Mouse (Mus musculus) forebrain, embryonic 10.5 days (tissue): ENCODE results near the gene Pdlim1. TPM values are rescaled to one million over a fixed set of nuclear protein-coding genes. Genes with fewer than 3 reads are reported as not detected.

ENCODE experiments used
- DNase-seq: peaks from one replicate; pipeline ENCODE4 v3.0.0-alpha.2; 2017; ENCODE audit warnings: low spot score; ENCODE audit errors: extremely low spot score
- H3K27ac ChIP-seq: fragments of 300-500 bp; sonication (generic); 2 replicates; pipeline ENCODE4 v1.5.1; 2016; ENCODE audit warnings: mild to moderate bottlenecking
- H3K27me3 ChIP-seq: fragments of 300-500 bp; sonication (generic); 2 replicates; pipeline ENCODE4 v1.6.1; 2016; ENCODE audit warnings: mild to moderate bottlenecking; ENCODE audit not compliant: poor library complexity, severe bottlenecking
- H3K36me3 ChIP-seq: fragments of 300-500 bp; sonication (generic); replicated peaks from 2 replicates; pipeline ENCODE4 v1.6.1; 2016; ENCODE audit warnings: mild to moderate bottlenecking, moderate library complexity
- H3K4me1 ChIP-seq: fragments of 300-500 bp; sonication (generic); 2 replicates; pipeline ENCODE4 v1.6.1; 2016
- H3K4me3 ChIP-seq: fragments of 300-500 bp; sonication (generic); 2 replicates; pipeline ENCODE4 v1.5.1; 2016; ENCODE audit warnings: mild to moderate bottlenecking, moderate library complexity
- H3K9me3 ChIP-seq: fragments of 300-500 bp; sonication (generic); 2 replicates; pipeline ENCODE4 v1.6.1; 2016; ENCODE audit warnings: mild to moderate bottlenecking, moderate library complexity
- WGBS: fragments of 180-500 bp; shearing (Covaris S2); methylation state at CpG from one replicate; pipeline ENCODE4 v1.1.7; 2016; 5-methylcytosine and 5-hydroxymethylcytosine counted together
- polyA plus RNA-seq: library from polyadenylated mRNA; unstranded; fragments of >200 nt; fragmentation: Nextera tagmentation; extraction: Ambion mirVana; gene quantifications from 2 replicates; pipeline ENCODE4 v1.2.1, GENCODE M21; 2016

Gene Pdlim1
- polyA plus RNA-seq = 96.1 and 108 TPM in 2 replicates

GRCm38 (mm10) chr19:40271308-40271892 lies at the start of gene Pdlim1:
Gene Pdlim1, minus strand, starts transcription at chr19:40271842.
- Histone ChIP-seq H3K27ac (peak within 1 kb of the TSS; percentile 83), H3K4me3 (peak within 1 kb of the TSS; percentile 61), H3K9me3 (no peaks in the 10 kb centered on the region), H3K27me3 (peaks cover 42% of the 10 kb centered on the region), H3K4me1 (peaks cover 40% of the 10 kb centered on the region), H3K36me3 (no peaks in the 10 kb centered on the region)
- whole genome bisulfite sequencing = under 1% methylated on average over 54 of the region's 54 CpGs
- DNase-seq = peak; percentile 72

- Histone ChIP-seq H3K27ac (no peak overlapping the region), H3K4me1 (peaks cover 12% of the 10 kb centered on the region), H3K9me3 (no peaks in the 10 kb centered on the region), H3K36me3 (no peaks in the 10 kb centered on the region), H3K27me3 (no peaks in the 10 kb centered on the region), H3K4me3 (no peak overlapping the region)
- no peak for DNase-seq
- WGBS = 86% methylated on average over 3 of the region's 3 CpGs
These were observed 47.6 kb upstream of the Pdlim1 start for GRCm38 (mm10) chr19:40319199-40319598.

- Histone ChIP-seq H3K27ac (no peak overlapping the region), H3K9me3 (no peaks in the 10 kb centered on the region), H3K4me3 (no peak overlapping the region), H3K27me3 (no peaks in the 10 kb centered on the region), H3K36me3 (no peaks in the 10 kb centered on the region), H3K4me1 (peaks cover 12% of the 10 kb centered on the region)
- 30% methylated on average over 6 of the region's 6 CpGs for WGBS
- no peak for DNase-seq
These were observed 46.9 kb upstream of the Pdlim1 start for GRCm38 (mm10) chr19:40318511-40318910.

GRCm38 (mm10) chr19:40317001-40317400 lies 45.4 kb upstream of the Pdlim1 start:
- no peaks in the 10 kb centered on the region for H3K36me3 ChIP-seq
- H3K27me3 ChIP-seq = no peaks in the 10 kb centered on the region
- DNase-seq = no peak
- 79% methylated on average over 4 of the region's 4 CpGs for WGBS
- no peaks in the 10 kb centered on the region for H3K9me3 ChIP-seq
- no peak overlapping the region for H3K27ac ChIP-seq
- peaks cover 12% of the 10 kb centered on the region for H3K4me1 ChIP-seq
- H3K4me3 ChIP-seq = no peak overlapping the region

- Histone ChIP-seq H3K27ac (no peak overlapping the region), H3K9me3 (no peaks in the 10 kb centered on the region), H3K36me3 (peaks cover 8% of the 10 kb centered on the region), H3K4me1 (peaks cover 12% of the 10 kb centered on the region), H3K4me3 (no peak overlapping the region), H3K27me3 (no peaks in the 10 kb centered on the region)
- 94% methylated on average over 11 of the region's 11 CpGs for WGBS
- DNase-seq = no peak
These were observed 42.6 kb upstream of the Pdlim1 start for GRCm38 (mm10) chr19:40314252-40314651.

GRCm38 (mm10) chr19:40311631-40312030 lies 40.0 kb upstream of the Pdlim1 start:
- 95% methylated on average over 8 of the region's 8 CpGs for WGBS
- H3K4me1 ChIP-seq = peaks cover 5% of the 10 kb centered on the region
- no peak overlapping the region for H3K27ac ChIP-seq
- DNase-seq = no peak
- peaks cover 8% of the 10 kb centered on the region for H3K36me3 ChIP-seq
- no peaks in the 10 kb centered on the region for H3K9me3 ChIP-seq
- H3K27me3 ChIP-seq = no peaks in the 10 kb centered on the region
- H3K4me3 ChIP-seq = no peak overlapping the region

- WGBS = 89% methylated on average over 15 of the region's 15 CpGs
- no peaks in the 10 kb centered on the region for H3K9me3 ChIP-seq
- peaks cover 8% of the 10 kb centered on the region for H3K36me3 ChIP-seq
- H3K4me1 ChIP-seq = peaks cover 6% of the 10 kb centered on the region
- no peaks in the 10 kb centered on the region for H3K27me3 ChIP-seq
- no peak for DNase-seq
- no peak overlapping the region for H3K4me3 ChIP-seq
- H3K27ac ChIP-seq = no peak overlapping the region
These were observed 38.9 kb upstream of the Pdlim1 start for GRCm38 (mm10) chr19:40310410-40311130.

GRCm38 (mm10) chr19:40309911-40310310 lies 38.3 kb upstream of the Pdlim1 start:
- Histone ChIP-seq H3K9me3 (no peaks in the 10 kb centered on the region), H3K4me1 (peaks cover 6% of the 10 kb centered on the region), H3K27me3 (no peaks in the 10 kb centered on the region), H3K4me3 (no peak overlapping the region), H3K27ac (no peak overlapping the region), H3K36me3 (peaks cover 8% of the 10 kb centered on the region)
- WGBS = 91% methylated on average over 12 of the region's 12 CpGs
- DNase-seq = no peak

- WGBS = 92% methylated on average over 7 of the region's 7 CpGs
These were observed 35.9 kb upstream of the Pdlim1 start for GRCm38 (mm10) chr19:40307550-40307949.

GRCm38 (mm10) chr19:40306631-40307030 lies 35.0 kb upstream of the Pdlim1 start:
- Histone ChIP-seq H3K9me3 (no peaks in the 10 kb centered on the region), H3K4me1 (peaks cover 6% of the 10 kb centered on the region), H3K36me3 (peaks cover 8% of the 10 kb centered on the region), H3K27ac (no peak overlapping the region), H3K27me3 (no peaks in the 10 kb centered on the region), H3K4me3 (no peak overlapping the region)
- 60% methylated on average over 2 of the region's 2 CpGs for WGBS
- DNase-seq = no peak

More at GRCm38 (mm10) chr19:40307550-40307949, 35.9 kb upstream of the Pdlim1 start:
- H3K4me1 ChIP-seq = peaks cover 6% of the 10 kb centered on the region
- no peaks in the 10 kb centered on the region for H3K9me3 ChIP-seq
- DNase-seq = no peak
- no peak overlapping the region for H3K4me3 ChIP-seq
- no peaks in the 10 kb centered on the region for H3K27me3 ChIP-seq
- H3K27ac ChIP-seq = no peak overlapping the region
- peaks cover 8% of the 10 kb centered on the region for H3K36me3 ChIP-seq

- WGBS = 81% methylated on average over 7 of the region's 7 CpGs
- no peak for DNase-seq
- Histone ChIP-seq H3K27ac (no peak overlapping the region), H3K36me3 (peaks cover 8% of the 10 kb centered on the region), H3K4me3 (no peak overlapping the region), H3K4me1 (peaks cover 6% of the 10 kb centered on the region), H3K9me3 (no peaks in the 10 kb centered on the region), H3K27me3 (no peaks in the 10 kb centered on the region)
These were observed 33.8 kb upstream of the Pdlim1 start for GRCm38 (mm10) chr19:40305456-40305855.

GRCm38 (mm10) chr19:40302916-40303315 lies 31.3 kb upstream of the Pdlim1 start:
- H3K27me3 ChIP-seq = no peaks in the 10 kb centered on the region
- H3K9me3 ChIP-seq = no peaks in the 10 kb centered on the region
- H3K27ac ChIP-seq = no peak overlapping the region
- H3K4me3 ChIP-seq = no peak overlapping the region
- WGBS = 87% methylated on average over 9 of the region's 9 CpGs
- peaks cover 6% of the 10 kb centered on the region for H3K4me1 ChIP-seq
- DNase-seq = no peak
- no peaks in the 10 kb centered on the region for H3K36me3 ChIP-seq

GRCm38 (mm10) chr19:40302477-40302876 lies 30.8 kb upstream of the Pdlim1 start:
- Histone ChIP-seq H3K27me3 (no peaks in the 10 kb centered on the region), H3K9me3 (no peaks in the 10 kb centered on the region), H3K4me1 (peaks cover 10% of the 10 kb centered on the region), H3K36me3 (no peaks in the 10 kb centered on the region), H3K27ac (no peak overlapping the region), H3K4me3 (no peak overlapping the region)
- 88% methylated on average over 5 of the region's 5 CpGs for WGBS
- DNase-seq = no peak
